Mouse (Mus musculus) brain, embryonic 14.5 days (tissue): ENCODE measurements at regions not wholly inside any gene's neighbourhood (a gene's known extent, or its start where the extent isn't known, plus 50 kb on each side); places are given as distances from the start of the nearest gene placed in this dataset.
A peak's percentile ranks its signal among the peaks of the same experiment; 100 is the strongest.

Experiments used
- DNase-seq: peaks from one replicate; pipeline ENCODE4 v3.0.0-alpha.2; 2011; ENCODE audit warnings: low read depth
- CTCF ChIP-seq: fragments of 200-500 bp; IDR thresholded peaks from 2 replicates; pipeline ENCODE4 v1.5.1; 2012; ENCODE audit warnings: inconsistent platforms, mild to moderate bottlenecking, moderate library complexity, borderline replicate concordance; ENCODE audit not compliant: insufficient read depth, insufficient read length; ENCODE audit errors: extremely low read depth
- POLR2A ChIP-seq: fragments of 200-500 bp; IDR thresholded peaks from 2 replicates; pipeline ENCODE4 v1.6.1; 2012; ENCODE audit warnings: mild to moderate bottlenecking, inconsistent platforms, borderline replicate concordance; ENCODE audit not compliant: poor library complexity, insufficient read depth, insufficient read length, severe bottlenecking; ENCODE audit errors: extremely low read depth

GRCm38 (mm10) chr1:165051294-165051693 lies 109.3 kb downstream of the Tbx19 start:
- DNase-seq: no peak
- TF ChIP-seq POLR2A (no peak), CTCF (no peak)

GRCm38 (mm10) chr1:165050176-165050575 lies 110.4 kb downstream of the Tbx19 start:
- no peak for TF ChIP-seq CTCF
- no peak for TF ChIP-seq POLR2A

GRCm38 (mm10) chr1:165046637-165047036 lies 111.3 kb upstream of the Xcl1 start:
- no peak for TF ChIP-seq CTCF
- TF ChIP-seq POLR2A: no peak
- peak; percentile 68 for DNase-seq

More at GRCm38 (mm10) chr1:165050176-165050575, 110.4 kb downstream of the Tbx19 start:
- no peak for DNase-seq

- TF ChIP-seq POLR2A: no peak
- no peak for TF ChIP-seq CTCF
Observed at GRCm38 (mm10) chr1:165046056-165046455, 110.7 kb upstream of the Xcl1 start.

DNA sequence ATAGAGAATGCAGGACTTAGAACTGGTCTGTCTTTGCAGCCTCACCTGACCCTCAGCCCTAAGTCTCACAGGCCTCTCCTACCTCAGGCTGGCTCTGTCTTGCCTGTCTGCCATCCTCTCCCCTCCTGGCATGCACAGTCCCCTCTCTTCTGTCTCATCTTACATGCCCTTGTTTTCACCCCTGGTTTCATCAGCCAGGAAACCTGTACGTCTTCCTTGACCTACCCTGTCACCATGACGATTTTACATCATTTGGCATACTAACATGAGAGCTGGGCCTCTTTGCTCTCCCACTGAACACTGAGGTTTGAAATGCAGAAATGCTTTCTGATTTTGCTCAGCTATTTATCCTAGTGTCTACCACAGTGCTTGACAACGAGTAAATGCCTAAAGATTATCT lies 108.0 kb upstream of the Xcl1 start:
- TF ChIP-seq CTCF (no peak), POLR2A (no peak)
- no peak for DNase-seq

More at GRCm38 (mm10) chr1:165046056-165046455, 110.7 kb upstream of the Xcl1 start:
- peak; percentile 30 for DNase-seq

DNA sequence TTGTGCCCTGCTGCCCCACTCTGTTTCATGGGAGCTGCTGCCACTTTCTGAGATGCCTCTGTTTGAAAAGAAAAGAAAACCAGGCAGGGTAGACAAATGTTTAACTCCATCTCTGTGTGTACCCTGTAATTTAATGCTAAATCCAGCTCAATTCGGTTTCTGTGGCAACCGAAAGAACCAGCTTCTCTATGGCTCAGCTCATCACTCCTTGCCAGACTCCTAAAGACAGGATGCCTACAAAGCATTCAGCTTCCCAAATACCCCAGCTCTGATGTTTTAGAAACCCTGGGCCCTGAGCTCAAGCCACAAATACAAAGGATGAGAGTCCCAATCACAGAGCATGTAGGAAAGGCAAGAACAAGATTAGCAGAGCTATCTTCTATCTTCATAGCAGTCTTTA lies 106.8 kb upstream of the Xcl1 start:
- TF ChIP-seq CTCF: no peak
- no peak for TF ChIP-seq POLR2A
- peak; percentile 83 for DNase-seq

- TF ChIP-seq CTCF: no peak
- no peak for TF ChIP-seq POLR2A
- DNase-seq: no peak
Observed at GRCm38 (mm10) chr1:165036631-165037030, 101.3 kb upstream of the Xcl1 start.

DNA sequence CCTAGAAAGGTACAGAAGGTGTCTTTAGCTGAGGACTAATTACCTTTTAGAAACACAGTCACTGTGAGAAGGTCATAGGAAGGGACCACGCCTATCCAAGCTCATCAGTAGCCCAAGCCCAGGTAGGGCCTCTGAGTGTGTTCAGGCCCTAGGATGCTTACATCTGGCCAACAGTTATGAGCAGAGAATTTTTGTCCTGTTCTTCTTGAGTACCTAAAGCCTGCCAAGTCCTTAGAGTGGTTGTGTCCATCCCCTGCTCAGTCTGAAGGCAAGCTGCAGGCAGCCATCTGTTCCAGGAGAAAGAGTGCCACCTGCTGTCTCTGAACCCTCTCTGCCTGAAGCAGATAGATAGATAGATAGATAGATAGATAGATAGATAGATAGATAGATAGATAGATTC lies 100.3 kb upstream of the Xcl1 start:
- DNase-seq: peak; percentile 76
- TF ChIP-seq POLR2A (no peak), CTCF (peak; percentile 47; the same call in 1 of the 2 replicates)

- no peak for TF ChIP-seq POLR2A
- no peak for DNase-seq
Observed at GRCm38 (mm10) chr1:165020960-165021563, 85.7 kb upstream of the Xcl1 start.

DNA sequence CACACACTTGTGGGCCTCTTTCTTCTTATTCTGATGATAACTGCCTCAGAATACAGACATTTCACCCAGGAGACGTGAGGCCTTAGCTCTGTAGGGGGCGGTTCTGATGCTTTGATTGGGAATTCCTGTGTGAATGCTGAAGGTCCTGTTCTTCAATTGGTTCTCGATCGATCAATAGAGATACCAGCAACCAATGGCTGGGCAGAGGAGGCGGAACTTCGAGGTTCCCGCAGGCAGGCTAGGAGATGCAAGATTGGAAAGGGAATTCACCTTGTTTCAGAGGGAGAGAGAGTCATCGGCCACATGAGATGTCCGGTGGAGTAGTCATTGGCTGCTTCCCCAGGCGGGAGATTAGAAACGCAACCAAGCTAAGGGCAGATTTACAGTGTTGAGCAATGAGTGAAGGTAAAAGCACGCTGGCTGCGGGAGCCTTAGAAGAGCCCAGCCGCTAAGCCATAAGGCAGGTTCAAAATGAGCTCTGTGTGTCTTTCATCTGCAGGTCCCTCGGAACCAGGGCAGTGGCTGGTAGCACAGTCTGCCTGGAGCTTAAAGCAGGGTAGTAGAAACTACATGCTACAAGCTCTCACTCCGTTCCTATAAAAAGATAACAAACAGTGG lies 83.5 kb upstream of the Xcl1 start:
- TF ChIP-seq CTCF (no peak), POLR2A (no peak)

DNA sequence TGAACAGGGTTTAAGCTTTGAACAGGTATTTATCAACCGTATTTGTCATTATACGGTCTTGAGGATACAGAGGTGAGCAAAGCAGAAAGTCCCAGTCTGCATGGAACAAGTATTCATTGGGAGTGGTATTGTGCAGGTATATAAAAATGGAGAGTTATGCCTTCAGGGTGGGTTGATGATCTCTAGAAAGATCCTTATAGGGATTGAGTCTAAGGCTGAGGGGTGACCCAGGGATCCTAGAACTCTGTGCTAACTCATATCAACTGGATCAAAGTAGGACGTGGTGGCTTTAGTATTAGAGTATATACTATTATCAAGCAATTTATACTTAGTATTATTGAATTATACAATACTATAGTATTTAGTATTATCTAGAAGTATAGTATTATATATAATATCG lies 82.9 kb upstream of the Xcl1 start:
- TF ChIP-seq CTCF (no peak), POLR2A (no peak)
- DNase-seq: no peak

More for the DNA sequence above, 83.5 kb upstream of the Xcl1 start:
- peak; percentile 97 for DNase-seq

GRCm38 (mm10) chr1:165017793-165018192 lies 82.5 kb upstream of the Xcl1 start:
- DNase-seq: peak; percentile 76
- no peak for TF ChIP-seq CTCF
- no peak for TF ChIP-seq POLR2A
